Mouse (Mus musculus) G1E (cell line): ENCODE measurements around the gene Pepd.

Experiments used
- CTCF ChIP-seq: IDR thresholded peaks from 2 replicates; pipeline ENCODE4 v1.5.1; 2012; ENCODE audit warnings: low read depth, low read length, inconsistent platforms, mixed read lengths
- GATA1 ChIP-seq: IDR thresholded peaks from 2 replicates; pipeline ENCODE4 v1.6.1; 2012; ENCODE audit warnings: borderline replicate concordance, low read length, inconsistent platforms, mixed read lengths
- GATA2 ChIP-seq: IDR thresholded peaks from 2 replicates; pipeline ENCODE4 v1.6.1; 2012; ENCODE audit warnings: low read depth, low read length, inconsistent platforms, borderline replicate concordance
- TAL1 ChIP-seq: conservative IDR thresholded peaks from 2 replicates; pipeline ENCODE4 v1.6.1; 2012; ENCODE audit warnings: low read depth, low read length, inconsistent platforms, mixed read lengths

GRCm38 (mm10) chr7:34938636-34939261, 26.6 kb downstream of the Pepd start:
- no peak for TF ChIP-seq CTCF
- no peak for TF ChIP-seq GATA1
- TF ChIP-seq GATA2 = no peak
- no peak for TF ChIP-seq TAL1
